12 mouse cellular contexts compared by ENCODE assay signal in the genomic region with DNA sequence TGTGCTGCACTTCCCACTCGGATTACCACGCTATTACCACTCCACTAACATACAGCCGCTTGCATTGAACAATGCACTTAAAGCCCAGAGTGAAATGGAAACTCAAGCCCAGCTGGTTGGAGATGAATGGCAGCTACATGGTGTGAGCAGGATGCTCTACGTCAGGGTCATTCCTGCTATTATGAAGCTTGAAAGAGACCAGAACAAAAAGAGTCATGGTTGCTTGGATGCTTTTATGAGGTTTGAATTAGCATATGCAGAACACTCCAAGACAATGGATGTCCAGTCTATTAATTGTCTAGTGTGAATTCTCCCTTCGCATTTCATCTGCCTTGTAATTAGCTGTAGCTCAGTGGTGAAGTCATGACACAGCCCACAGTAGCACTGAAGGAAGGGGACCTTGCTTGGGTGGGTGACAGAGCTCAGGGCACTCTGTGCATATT.
DNase-seq lines count a peak whose midpoint lies in the region; ATAC-seq and TF ChIP-seq lines count a peak whose summit lies in the region.
"Had no signal": no experiment of that assay in that cellular context is flagged by ENCODE, and none has a peak within 500 bp of the region (broad histone marks: within the 10 kb centered on the region; RNA-seq: fewer than 3 reads in every experiment).

No protein-coding gene starts in this region.

- H3K9ac ChIP-seq in embryonic facial prominence, embryonic 14.5 days (ENCODE audit: low read depth, low read length) = no peak overlapping the region
- no peak overlapping the region for H3K9ac ChIP-seq in forebrain, postnatal 0 days
- H3K9ac ChIP-seq in midbrain, embryonic 13.5 days (replicated peaks) = no peak overlapping the region
- H3K9ac ChIP-seq: heart, embryonic 15.5 days had no signal

- H3K27ac ChIP-seq in embryonic facial prominence, embryonic 14.5 days (replicated peaks; ENCODE audit: low read depth, low read length) = no peak overlapping the region
- peak overlapping the region; percentile 42; the same call in 1 of the 2 replicates for H3K27ac ChIP-seq in forebrain, postnatal 0 days (ENCODE audit: low read depth, low read length)
- H3K27ac ChIP-seq in midbrain, embryonic 13.5 days = peak overlapping the region; percentile 72
- H3K27ac ChIP-seq: heart, embryonic 15.5 days had no signal

- DNase-seq in embryonic facial prominence, embryonic 14.5 days (ENCODE audit: low spot score) = no peak
- peak; percentile 36 for DNase-seq in forebrain, postnatal 0 days
- peak; percentile 38 for DNase-seq in retina, embryonic 14.5 days (ENCODE audit: low spot score)
- no peak for DNase-seq in spleen, postnatal 36 days (ENCODE audit: low spot score in 2 of 2)
- no peak for DNase-seq in right cerebral cortex, adult 2 months (ENCODE audit: low spot score in 2 of 2)
- DNase-seq: adrenal gland, postnatal 14 days; gastrocnemius, postnatal 25 days; kidney, postnatal 4 days had no signal

- 87% methylated on average over 5 of the region's 5 CpGs for WGBS in embryonic facial prominence, embryonic 14.5 days
- 15% methylated on average over 5 of the region's 5 CpGs for WGBS in forebrain, postnatal 0 days
- WGBS in midbrain, embryonic 13.5 days = 13% methylated on average over 5 of the region's 5 CpGs

- H3K4me2 ChIP-seq in embryonic facial prominence, embryonic 14.5 days (ENCODE audit: low read depth, low read length) = no peak overlapping the region
- no peak overlapping the region for H3K4me2 ChIP-seq in forebrain, postnatal 0 days (ENCODE audit: low read depth)
- H3K4me2 ChIP-seq in midbrain, embryonic 13.5 days (replicated peaks) = no peak overlapping the region
- H3K4me2 ChIP-seq: heart, embryonic 15.5 days had no signal

- H3K4me3 ChIP-seq in embryonic facial prominence, embryonic 14.5 days (ENCODE audit: low read depth, low read length) = no peak overlapping the region
- no peak overlapping the region for H3K4me3 ChIP-seq in forebrain, postnatal 0 days (ENCODE audit: low read depth, low read length)
- H3K4me3 ChIP-seq in midbrain, embryonic 13.5 days (replicated peaks) = no peak overlapping the region
- H3K4me3 ChIP-seq: heart, embryonic 15.5 days had no signal

- ATAC-seq in embryonic facial prominence, embryonic 14.5 days (ENCODE audit: low read depth) = peak; percentile 26; the same call in 1 of the 2 replicates
- peak; percentile 94 for ATAC-seq in forebrain, postnatal 0 days
- peak; percentile 96 for ATAC-seq in midbrain, embryonic 13.5 days
- no peak; the same call in none of the 2 replicates for ATAC-seq in frontal cortex, adult (ENCODE audit: low TSS enrichment)
- ATAC-seq: lung, postnatal 0 days had no signal

- no peaks in the 10 kb centered on the region for H3K36me3 ChIP-seq in embryonic facial prominence, embryonic 14.5 days (ENCODE audit: control insufficient read depth, insufficient read depth, low read length)
- H3K36me3 ChIP-seq in forebrain, postnatal 0 days (ENCODE audit: insufficient read depth) = no peaks in the 10 kb centered on the region
- H3K36me3 ChIP-seq in midbrain, embryonic 13.5 days = no peaks in the 10 kb centered on the region
- H3K36me3 ChIP-seq: heart, embryonic 15.5 days had no signal

- TF ChIP-seq CTCF in forebrain, postnatal 0 days (IDR thresholded peaks at IDR 0.05; ENCODE audit: low read depth) = no peak

- no peaks in the 10 kb centered on the region for H3K27me3 ChIP-seq in embryonic facial prominence, embryonic 14.5 days (replicated peaks; ENCODE audit: control insufficient read depth, insufficient read depth, low read length)
- H3K27me3 ChIP-seq in forebrain, postnatal 0 days (ENCODE audit: insufficient read depth, low read length) = no peaks in the 10 kb centered on the region
- no peaks in the 10 kb centered on the region for H3K27me3 ChIP-seq in midbrain, embryonic 13.5 days
- H3K27me3 ChIP-seq: heart, embryonic 15.5 days had no signal

- no peaks in the 10 kb centered on the region for H3K9me3 ChIP-seq in embryonic facial prominence, embryonic 14.5 days (ENCODE audit: control insufficient read depth, low read length)
- H3K9me3 ChIP-seq in forebrain, postnatal 0 days (ENCODE audit: low read length) = no peaks in the 10 kb centered on the region
- no peaks in the 10 kb centered on the region for H3K9me3 ChIP-seq in midbrain, embryonic 13.5 days
- H3K9me3 ChIP-seq: heart, embryonic 15.5 days had no signal

- H3K4me1 ChIP-seq in embryonic facial prominence, embryonic 14.5 days (ENCODE audit: control insufficient read depth, insufficient read depth, low read length) = no peaks in the 10 kb centered on the region
- H3K4me1 ChIP-seq in forebrain, postnatal 0 days (ENCODE audit: insufficient read depth) = no peaks in the 10 kb centered on the region; the same call in none of the 2 replicates
- H3K4me1 ChIP-seq in midbrain, embryonic 13.5 days (replicated peaks) = peaks cover 17% of the 10 kb centered on the region
- H3K4me1 ChIP-seq: heart, embryonic 15.5 days had no signal

Comparison
In these comparisons a context has a peak if more than half of its experiments do, and no peak if none do; other contexts are left out.
1. DNase-seq: peak in forebrain, postnatal 0 days (single experiment) and retina, embryonic 14.5 days (single experiment); none in embryonic facial prominence, embryonic 14.5 days (single experiment), spleen, postnatal 36 days (0 of 2) and right cerebral cortex, adult 2 months (0 of 2).